Mouse (Mus musculus) megakaryocyte, adult 5-6 weeks (primary cell): ENCODE measurements around the gene Hcrtr1. TPM values are rescaled to one million over a fixed set of nuclear protein-coding genes. Genes with fewer than 3 reads are reported as not detected.

Experiments
- ATAC-seq: 2 replicates; pipeline ENCODE4 v1.8.0; 2016; ENCODE audit warnings: mild to moderate bottlenecking, inconsistent platforms; ENCODE audit not compliant: poor library complexity, severe bottlenecking
- total RNA-seq, 2 experiments: library from RNA; stranded (forward) in 1 of 2; stranded (reverse) in 1 of 2; fragments of 153-499, 151-499 nt in 1 of 2; fragments of 221-1000, 200-1000 nt in 1 of 2; gene quantifications; 2 replicates each; pipeline versions ENCODE4 v1.2.3 to v1.2.4; 2015 to 2017

Hcrtr1 gene
- total RNA-seq (2015) (not detected in 2 replicates), total RNA-seq (2017) (not detected in 2 replicates)

GRCm38 (mm10) chr4:130139214-130139492 lies at the start of gene Hcrtr1:
Gene Hcrtr1, minus strand, starts transcription at chr4:130139359.
- no peak for ATAC-seq

GRCm38 (mm10) chr4:130188806-130189297 lies 49.7 kb upstream of the Hcrtr1 start:
- ATAC-seq, result peak; percentile 100

GRCm38 (mm10) chr4:130186891-130187290 lies 47.7 kb upstream of the Hcrtr1 start:
- ATAC-seq, result no peak

GRCm38 (mm10) chr4:130186450-130186849 lies 47.3 kb upstream of the Hcrtr1 start:
- no peak for ATAC-seq

GRCm38 (mm10) chr4:130183879-130184278 lies 44.7 kb upstream of the Hcrtr1 start:
- no peak for ATAC-seq

GRCm38 (mm10) chr4:130183023-130183422 lies 43.9 kb upstream of the Hcrtr1 start:
- no peak for ATAC-seq

GRCm38 (mm10) chr4:130181886-130182285 lies 42.7 kb upstream of the Hcrtr1 start:
- ATAC-seq, result no peak

GRCm38 (mm10) chr4:130180909-130181602 lies 41.9 kb upstream of the Hcrtr1 start:
- ATAC-seq, result no peak

- no peak for ATAC-seq
These were observed 40.7 kb upstream of the Hcrtr1 start for GRCm38 (mm10) chr4:130179876-130180275.

GRCm38 (mm10) chr4:130177536-130177935 lies 38.4 kb upstream of the Hcrtr1 start:
- no peak for ATAC-seq

- ATAC-seq, result no peak
These were observed 37.9 kb upstream of the Hcrtr1 start for GRCm38 (mm10) chr4:130177087-130177486.

- no peak for ATAC-seq
These were observed 37.1 kb upstream of the Hcrtr1 start for GRCm38 (mm10) chr4:130176156-130176720.

- peak; percentile 50 for ATAC-seq
These were observed 36.0 kb upstream of the Hcrtr1 start, which contains the start of gene Tinagl1 for GRCm38 (mm10) chr4:130175072-130175711. Gene Tinagl1, minus strand, starts transcription at chr4:130175122.

- peak; percentile 86 for ATAC-seq
These were observed 35.3 kb upstream of the Hcrtr1 start for GRCm38 (mm10) chr4:130174335-130175031.

GRCm38 (mm10) chr4:130173911-130174311 lies 34.8 kb upstream of the Hcrtr1 start:
- ATAC-seq, result no peak

- peak; percentile 47 for ATAC-seq
These were observed 34.1 kb upstream of the Hcrtr1 start for GRCm38 (mm10) chr4:130173060-130173822.

- ATAC-seq, result no peak
These were observed 33.0 kb upstream of the Hcrtr1 start for GRCm38 (mm10) chr4:130171951-130172765.

GRCm38 (mm10) chr4:130170362-130170761 lies 31.2 kb upstream of the Hcrtr1 start:
- no peak for ATAC-seq

GRCm38 (mm10) chr4:130169411-130169971 lies 30.3 kb upstream of the Hcrtr1 start:
- ATAC-seq, result no peak
